Mouse (Mus musculus) myocyte (in vitro differentiated cells): ENCODE data around the gene Vpreb3.

Experiments used
- CEBPB ChIP-seq: IDR thresholded peaks from 2 replicates; pipeline ENCODE4 v1.6.1; 2011; ENCODE audit warnings: mild to moderate bottlenecking, moderate library complexity; ENCODE audit not compliant: poor library complexity, insufficient read depth, severe bottlenecking
- E2F4 ChIP-seq: IDR thresholded peaks from one replicate; pipeline ENCODE4 v1.6.1; 2011; ENCODE audit warnings: mild to moderate bottlenecking, control low read depth, moderate library complexity; ENCODE audit not compliant: insufficient read depth
- MAX ChIP-seq: IDR thresholded peaks from one replicate; pipeline ENCODE4 v1.6.1; 2011; ENCODE audit warnings: low read depth, mild to moderate bottlenecking, control low read depth
- MYOD1 ChIP-seq, 3 experiments: IDR thresholded peaks; one replicate each; pipeline ENCODE4 v1.6.1; 2011; ENCODE audit warnings: control low read depth in 2 of 3, low read depth in 2 of 3, mild to moderate bottlenecking in 2 of 3, moderate library complexity in 1 of 3; ENCODE audit not compliant: insufficient read length in 2 of 3, control insufficient read depth in 1 of 3
- MYOG ChIP-seq, 3 experiments: IDR thresholded peaks; one replicate each; pipeline ENCODE4 v1.6.1; 2011; ENCODE audit warnings: control low read depth in 2 of 3, low read depth in 2 of 3, mild to moderate bottlenecking in 2 of 3; ENCODE audit not compliant: insufficient read length in 2 of 3, control insufficient read depth in 1 of 3, insufficient read depth in 1 of 3
- POLR2A ChIP-seq: IDR thresholded peaks from one replicate; pipeline ENCODE4 v1.6.1; 2011; ENCODE audit warnings: low read depth, mild to moderate bottlenecking, control low read depth, moderate library complexity; ENCODE audit not compliant: insufficient read length
- POLR2AphosphoS2 ChIP-seq: IDR thresholded peaks from one replicate; pipeline ENCODE4 v1.6.1; 2011; ENCODE audit warnings: low read depth, control low read depth; ENCODE audit not compliant: insufficient read length
- REST ChIP-seq: IDR thresholded peaks from one replicate; pipeline ENCODE4 v1.6.1; 2011; ENCODE audit warnings: mild to moderate bottlenecking, control low read depth, moderate library complexity; ENCODE audit not compliant: insufficient read depth, insufficient read length
- TCF12 ChIP-seq: IDR thresholded peaks from one replicate; pipeline ENCODE4 v1.6.1; 2011; ENCODE audit warnings: mild to moderate bottlenecking, control low read depth; ENCODE audit not compliant: poor library complexity, insufficient read depth, severe bottlenecking
- TCF3 ChIP-seq: IDR thresholded peaks from one replicate; pipeline ENCODE4 v1.6.1; 2011; ENCODE audit warnings: low read depth, control low read depth; ENCODE audit not compliant: insufficient read length
- USF1 ChIP-seq: IDR thresholded peaks from one replicate; pipeline ENCODE4 v1.6.1; 2011; ENCODE audit warnings: low read depth, mild to moderate bottlenecking, control low read depth, moderate library complexity

DNA sequence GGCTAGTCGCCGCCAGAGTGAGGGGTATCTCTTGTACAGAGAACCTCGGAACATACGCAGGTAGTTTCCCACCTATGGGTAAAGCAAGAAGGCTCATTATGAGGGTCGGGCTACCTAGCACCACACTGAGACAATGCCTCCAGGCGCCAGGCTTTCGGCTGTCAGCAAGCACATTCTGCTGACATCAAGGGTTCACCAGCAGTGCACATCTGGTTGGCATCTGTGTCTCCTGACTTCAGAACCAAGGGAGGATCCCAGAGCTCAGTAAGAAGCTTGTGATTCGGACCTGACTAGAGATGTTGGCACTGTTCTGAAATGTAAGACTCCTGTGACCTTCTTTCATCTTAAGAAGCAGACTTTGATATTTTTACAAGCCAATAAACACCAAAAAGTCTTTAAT is 26.0 kb upstream of the Vpreb3 start:
- TF ChIP-seq MYOG (IDR thresholded peaks at IDR 0.05; ENCODE audit: control insufficient read depth in 1 of 3, insufficient read depth in 1 of 3, insufficient read length in 2 of 3, low read depth in 2 of 3) (no peak), POLR2A (no peak), POLR2AphosphoS2 (no peak), USF1 (no peak), TCF12 (no peak), CEBPB (no peak), MAX (no peak), E2F4 (no peak), REST (no peak), TCF3 (no peak), MYOD1 (IDR thresholded peaks at IDR 0.05; ENCODE audit: control insufficient read depth in 1 of 3, insufficient read length in 2 of 3, low read depth in 2 of 3) (no peak)
